Comparison of ENCODE assay signal across 12 mouse cellular contexts in genomic region chr17:75027358-75028131, GRCm38 (mm10). TPM values are rescaled to one million over a fixed set of nuclear protein-coding genes. Genes with fewer than 3 reads are reported as not detected.
DNase-seq lines count a peak whose midpoint lies in the region; ATAC-seq lines count a peak whose summit lies in the region.
"Had no signal": no experiment of that assay in that cellular context is flagged by ENCODE, and none has a peak within 500 bp of the region (broad histone marks: within the 10 kb centered on the region; RNA-seq: fewer than 3 reads in every experiment).

No protein-coding gene starts in this region.

- H3K4me1 ChIP-seq in heart, embryonic 11.5 days (ENCODE audit: control insufficient read depth, insufficient read depth, low read length) = peaks cover 15% of the 10 kb centered on the region
- H3K4me1 ChIP-seq: liver, embryonic 13.5 days had no signal

- no peak for ATAC-seq in heart, embryonic 11.5 days (replicated peaks; ENCODE audit: insufficient number of reproducible peaks, low FRiP score, low TSS enrichment)

- H3K36me3 ChIP-seq in heart, embryonic 11.5 days (ENCODE audit: control insufficient read depth, insufficient read depth, low read length) = no peaks in the 10 kb centered on the region
- H3K36me3 ChIP-seq: liver, embryonic 13.5 days had no signal

- H3K9me3 ChIP-seq in heart, embryonic 11.5 days (replicated peaks; ENCODE audit: control insufficient read depth, low read length) = no peaks in the 10 kb centered on the region
- H3K9me3 ChIP-seq: liver, embryonic 13.5 days had no signal

- DNase-seq in heart, adult 11 months = peak; percentile 98
- DNase-seq in urinary bladder, postnatal 36 days (ENCODE audit: low spot score in 2 of 2) = peak; percentile 35 to 70
- DNase-seq in urinary bladder, postnatal 4 days (ENCODE audit: low spot score in 2 of 2) = no peak
- DNase-seq in layer of hippocampus, adult 8-10 months (ENCODE audit: low spot score in 2 of 2) = peak; percentile 26 to 43
- no peak for DNase-seq in thymus, postnatal 36 days
- DNase-seq in cerebellum, adult 9-11 months = no peak
- no peak for DNase-seq in cerebellum, postnatal 4 days (ENCODE audit: low spot score in 2 of 2)
- DNase-seq: embryo, embryonic 11 days; kidney, adult 9 months; liver, embryonic 13.5 days had no signal

- WGBS in heart, embryonic 11.5 days (ENCODE audit: insufficient replicate concordance) = 77% methylated on average over 12 of the region's 12 CpGs

- no peak overlapping the region for H3K4me3 ChIP-seq in heart, embryonic 11.5 days (ENCODE audit: low read depth, low read length)
- H3K4me3 ChIP-seq: liver, embryonic 13.5 days had no signal

- H3K4me2 ChIP-seq in heart, embryonic 11.5 days = no peak overlapping the region
- H3K4me2 ChIP-seq: liver, embryonic 13.5 days had no signal

- no peak overlapping the region for H3K27ac ChIP-seq in heart, embryonic 11.5 days (ENCODE audit: low read depth, low read length)
- H3K27ac ChIP-seq: liver, embryonic 13.5 days had no signal

- H3K27me3 ChIP-seq in heart, embryonic 11.5 days (ENCODE audit: control insufficient read depth, insufficient read depth, low read length) = no peaks in the 10 kb centered on the region
- H3K27me3 ChIP-seq: liver, embryonic 13.5 days had no signal

- no peak overlapping the region for H3K9ac ChIP-seq in heart, embryonic 11.5 days (ENCODE audit: low read depth, low read length)
- H3K9ac ChIP-seq: liver, embryonic 13.5 days had no signal

RNA-seq across cellular contexts. Expression of gene Ltbp1, which starts 22.2 kb away (rescaled TPM):
- polyA plus RNA-seq in heart, embryonic 11.5 days (2014; fragmentation: Nextera tagmentation; extraction: Ambion mirVana) = 45.4 and 51.9 TPM in 2 replicates
- total RNA-seq in layer of hippocampus, adult 8-10 months (2022) = 1 to 10 TPM; 5.7 to 9.0 (median 7.4) TPM
- total RNA-seq: granulocyte monocyte progenitor cell, adult 5-6 weeks had no signal

Comparison
In these comparisons a context has a peak if more than half of its experiments do, and no peak if none do; other contexts are left out.
1. DNase-seq: peak in heart, adult 11 months (single experiment), urinary bladder, postnatal 36 days (2 of 2) and layer of hippocampus, adult 8-10 months (2 of 2); none in urinary bladder, postnatal 4 days (0 of 2), thymus, postnatal 36 days (0 of 2), cerebellum, adult 9-11 months (single experiment) and cerebellum, postnatal 4 days (0 of 2).